In the genomic region with DNA sequence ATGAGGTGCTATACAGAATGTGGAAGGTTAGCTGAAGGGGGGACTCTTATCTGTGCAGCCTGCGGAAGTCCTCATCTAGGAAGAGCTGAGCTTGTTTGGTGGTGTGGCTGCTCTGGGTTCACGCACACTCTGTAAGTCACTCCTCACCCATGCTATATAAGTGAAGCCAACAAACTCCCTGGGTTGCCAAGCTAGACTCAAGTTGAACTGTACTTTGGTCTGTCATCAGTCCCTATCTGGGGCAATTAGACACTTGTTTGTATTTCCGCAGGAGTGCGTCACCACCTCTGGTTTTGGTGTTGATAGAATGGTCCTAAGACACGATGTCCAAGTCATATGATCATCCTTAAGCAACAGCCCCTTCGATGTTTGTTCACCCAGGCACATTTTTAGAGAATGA, we compare ENCODE assay signal across 26 mouse cellular contexts. TPM values are rescaled to one million over a fixed set of nuclear protein-coding genes. Genes with fewer than 3 reads are reported as not detected.
DNase-seq lines count a peak whose midpoint lies in the region; ATAC-seq and TF ChIP-seq lines count a peak whose summit lies in the region.
"Had no signal": no experiment of that assay in that cellular context is flagged by ENCODE, and none has a peak within 500 bp of the region (broad histone marks: within the 10 kb centered on the region; RNA-seq: fewer than 3 reads in every experiment).

No protein-coding gene starts in this region.

- TF ChIP-seq RAD21 in MEL (IDR thresholded peaks at IDR 0.05; ENCODE audit: low read depth, low read length), result no peak

- peaks cover 19% of the 10 kb centered on the region for H3K36me3 ChIP-seq in liver, adult 2 months (ENCODE audit: control insufficient read depth, insufficient read depth, low read length)
- no peaks in the 10 kb centered on the region for H3K36me3 ChIP-seq in liver, embryonic 12.5 days
- H3K36me3 ChIP-seq in MEL (ENCODE audit: control insufficient read depth in 1 of 2, insufficient read depth in 2 of 2, low read length in 2 of 2), result no peaks in the 10 kb centered on the region
- H3K36me3 ChIP-seq in intestine, embryonic 15.5 days, result no peaks in the 10 kb centered on the region
- no peaks in the 10 kb centered on the region for H3K36me3 ChIP-seq in hindbrain, embryonic 16.5 days (ENCODE audit: control insufficient read depth, insufficient read depth, low read length)
- H3K36me3 ChIP-seq: embryonic facial prominence, embryonic 12.5 days; embryonic facial prominence, embryonic 15.5 days; hindbrain, embryonic 15.5 days had no signal

- ATAC-seq in liver, embryonic 12.5 days, result no peak
- ATAC-seq in intestine, embryonic 15.5 days, result peak; percentile 87
- ATAC-seq in monocyte, adult 5-6 weeks (replicated peaks; ENCODE audit: insufficient number of reproducible peaks, low FRiP score, low TSS enrichment, poor library complexity, severe bottlenecking), result 0 out of 2 replicates have a peak, but pooled peaks have one; percentile 3
- ATAC-seq in hindbrain, embryonic 16.5 days, result no peak; the same call in 1 of the 2 replicates
- ATAC-seq: activated CD4-positive, CD25-positive, alpha-beta regulatory T cell, adult 4 months; CD4-positive, CD25-positive, alpha-beta regulatory T cell, adult 4 months; forebrain, embryonic 14.5 days; forebrain, postnatal 0 days had no signal

- no peak overlapping the region for H3K4me2 ChIP-seq in liver, embryonic 12.5 days
- H3K4me2 ChIP-seq in intestine, embryonic 15.5 days (replicated peaks), result no peak overlapping the region
- no peak overlapping the region for H3K4me2 ChIP-seq in hindbrain, embryonic 16.5 days (ENCODE audit: low read length)
- H3K4me2 ChIP-seq: embryonic facial prominence, embryonic 12.5 days; embryonic facial prominence, embryonic 15.5 days; heart, embryonic 11.5 days; hindbrain, embryonic 15.5 days had no signal

- H3K27ac ChIP-seq in liver, adult 2 months (replicated peaks; ENCODE audit: insufficient read depth, low read depth, low read length), result no peak overlapping the region
- H3K27ac ChIP-seq in liver, embryonic 12.5 days, result no peak overlapping the region
- no peak overlapping the region for H3K27ac ChIP-seq in MEL (ENCODE audit: control insufficient read depth, low read depth, low read length)
- no peak overlapping the region for H3K27ac ChIP-seq in intestine, embryonic 15.5 days
- H3K27ac ChIP-seq in hindbrain, embryonic 16.5 days (ENCODE audit: low read depth, low read length), result no peak overlapping the region
- H3K27ac ChIP-seq: embryonic facial prominence, embryonic 12.5 days; embryonic facial prominence, embryonic 15.5 days; gastrocnemius, adult 2 months; hindbrain, embryonic 15.5 days had no signal

- no peaks in the 10 kb centered on the region for H3K9me3 ChIP-seq in liver, embryonic 12.5 days (replicated peaks)
- no peaks in the 10 kb centered on the region for H3K9me3 ChIP-seq in MEL (replicated peaks; ENCODE audit: insufficient read depth, low read length)
- H3K9me3 ChIP-seq in intestine, embryonic 15.5 days, result no peaks in the 10 kb centered on the region
- H3K9me3 ChIP-seq in hindbrain, embryonic 16.5 days (ENCODE audit: control insufficient read depth, low read length), result no peaks in the 10 kb centered on the region
- H3K9me3 ChIP-seq: embryonic facial prominence, embryonic 12.5 days; embryonic facial prominence, embryonic 15.5 days; hindbrain, embryonic 15.5 days had no signal

- TF ChIP-seq CTCF in liver, adult 2 months (IDR thresholded peaks at IDR 0.05; ENCODE audit: low read depth, low read length), result no peak
- no peak for TF ChIP-seq CTCF in MEL (IDR thresholded peaks at IDR 0.05 in 2 of 3, conservative IDR thresholded peaks at IDR 0.05 in 1 of 3; ENCODE audit: control insufficient read depth in 1 of 3, insufficient read depth in 1 of 3, low read depth in 2 of 3, low read length in 3 of 3, poor library complexity in 1 of 3, severe bottlenecking in 1 of 3)

- no peak for TF ChIP-seq EP300 in MEL (IDR thresholded peaks at IDR 0.05; ENCODE audit: low read depth in 1 of 2, low read length in 2 of 2)

- peak; percentile 89 for DNase-seq in liver, adult 2 months (ENCODE audit: extremely low read depth, low read depth, low spot score)
- DNase-seq in MEL (ENCODE audit: low read depth, low spot score), result no peak
- DNase-seq in adrenal gland, postnatal 25 days, result no peak
- DNase-seq in right cerebral cortex, postnatal 36 days (ENCODE audit: low spot score in 2 of 2), result no peak
- DNase-seq: adrenal gland, adult 8-10 months; cerebellum, adult 11 months; cerebellum, adult 2 months; cerebellum, adult 9-11 months; cerebellum, postnatal 25 days; forebrain, postnatal 0 days; gastrocnemius, adult 2 months; gastrocnemius, postnatal 14 days; heart, adult 11 months; heart, postnatal 10 days; heart, postnatal 36 days had no signal

- H3K79me2 ChIP-seq in liver, adult 2 months (ENCODE audit: control insufficient read depth, insufficient read depth, low read length), result no peaks in the 10 kb centered on the region
- no peaks in the 10 kb centered on the region for H3K79me2 ChIP-seq in MEL (ENCODE audit: control insufficient read depth, insufficient read depth, low read length, poor library complexity)

- no peak overlapping the region for H3K9ac ChIP-seq in liver, adult 2 months (ENCODE audit: low read depth, low read length)
- no peak overlapping the region for H3K9ac ChIP-seq in liver, embryonic 12.5 days
- H3K9ac ChIP-seq in MEL (ENCODE audit: control insufficient read depth, low read depth, low read length, poor library complexity, severe bottlenecking), result no peak overlapping the region
- no peak overlapping the region for H3K9ac ChIP-seq in intestine, embryonic 15.5 days
- no peak overlapping the region for H3K9ac ChIP-seq in hindbrain, embryonic 16.5 days (ENCODE audit: low read depth, low read length)
- H3K9ac ChIP-seq: embryonic facial prominence, embryonic 12.5 days; embryonic facial prominence, embryonic 15.5 days; forebrain, postnatal 0 days; hindbrain, embryonic 15.5 days had no signal

- no peak overlapping the region for H3K4me3 ChIP-seq in liver, adult 2 months (ENCODE audit: insufficient read depth, low read depth, low read length)
- H3K4me3 ChIP-seq in liver, embryonic 12.5 days, result no peak overlapping the region
- H3K4me3 ChIP-seq in MEL (ENCODE audit: control insufficient read depth in 1 of 2, insufficient read depth in 1 of 2, low read depth in 2 of 2, low read length in 2 of 2), result no peak overlapping the region
- H3K4me3 ChIP-seq in intestine, embryonic 15.5 days (replicated peaks), result no peak overlapping the region
- H3K4me3 ChIP-seq in hindbrain, embryonic 16.5 days (ENCODE audit: low read length), result no peak overlapping the region
- H3K4me3 ChIP-seq: embryonic facial prominence, embryonic 12.5 days; embryonic facial prominence, embryonic 15.5 days; gastrocnemius, adult 2 months; hindbrain, embryonic 15.5 days had no signal

- TF ChIP-seq POLR2A in liver, adult 2 months (IDR thresholded peaks at IDR 0.05; ENCODE audit: extremely low read depth, insufficient read depth, low read length), result no peak
- TF ChIP-seq POLR2A in MEL (IDR thresholded peaks at IDR 0.05; ENCODE audit: control insufficient read depth in 1 of 2, insufficient read depth in 1 of 2, low read depth in 1 of 2, low read length in 2 of 2, poor library complexity in 1 of 2), result no peak

- 29% methylated on average over 6 of the region's 6 CpGs for WGBS in liver, adult 2 months
- 67% methylated on average over 6 of the region's 6 CpGs for WGBS in liver, embryonic 12.5 days (ENCODE audit: insufficient replicate concordance)
- WGBS in intestine, embryonic 15.5 days, result 73% methylated on average over 6 of the region's 6 CpGs
- WGBS in hindbrain, embryonic 16.5 days, result 95% methylated on average over 6 of the region's 6 CpGs

- H3K27me3 ChIP-seq in liver, adult 2 months (ENCODE audit: control insufficient read depth, insufficient read depth, low read length), result no peaks in the 10 kb centered on the region
- no peaks in the 10 kb centered on the region for H3K27me3 ChIP-seq in liver, embryonic 12.5 days (replicated peaks)
- H3K27me3 ChIP-seq in MEL (ENCODE audit: control insufficient read depth in 1 of 2, insufficient read depth in 2 of 2, low read length in 2 of 2), result no peaks in the 10 kb centered on the region; a peak in 1 of 4 replicates
- no peaks in the 10 kb centered on the region for H3K27me3 ChIP-seq in intestine, embryonic 15.5 days (replicated peaks)
- no peaks in the 10 kb centered on the region for H3K27me3 ChIP-seq in hindbrain, embryonic 16.5 days (replicated peaks; ENCODE audit: control insufficient read depth, insufficient read depth, low read length)
- H3K27me3 ChIP-seq: embryonic facial prominence, embryonic 12.5 days; embryonic facial prominence, embryonic 15.5 days; hindbrain, embryonic 15.5 days had no signal

- peaks cover 4% of the 10 kb centered on the region for H3K4me1 ChIP-seq in liver, adult 2 months (ENCODE audit: control insufficient read depth, insufficient read depth, low read length)
- no peaks in the 10 kb centered on the region for H3K4me1 ChIP-seq in liver, embryonic 12.5 days
- H3K4me1 ChIP-seq in MEL (ENCODE audit: control insufficient read depth in 1 of 2, insufficient read depth in 2 of 2, low read length in 2 of 2), result no peaks in the 10 kb centered on the region
- H3K4me1 ChIP-seq in intestine, embryonic 15.5 days (replicated peaks), result no peaks in the 10 kb centered on the region
- no peaks in the 10 kb centered on the region for H3K4me1 ChIP-seq in hindbrain, embryonic 16.5 days (ENCODE audit: control insufficient read depth, insufficient read depth, low read depth, low read length)
- H3K4me1 ChIP-seq: embryonic facial prominence, embryonic 12.5 days; embryonic facial prominence, embryonic 15.5 days; hindbrain, embryonic 15.5 days had no signal

TF ChIP-seq in MEL, 35 proteins besides CTCF, POLR2A, EP300 and RAD21:
- TF ChIP-seq GATA1 (IDR thresholded peaks at IDR 0.05; ENCODE audit: low read depth, low read length) (0 out of 2 replicates have a peak, but pooled peaks have one; percentile 8), NELFE (IDR thresholded peaks at IDR 0.05; ENCODE audit: low read depth, low read length) (no peak)

RNA-seq across cellular contexts. Expression of gene Zfp622, which starts 8.4 kb away (rescaled TPM):
- 15.4 and 16.4 TPM in 2 replicates for total RNA-seq in liver, adult 2 months (2014; rRNA removed)
- polyA plus RNA-seq in liver, adult 2 months (2012; rRNA removed), result 12.2 and 12.8 TPM in 2 replicates
- 25.5 and 25.9 TPM in 2 replicates for polyA plus RNA-seq in liver, embryonic 12.5 days (2016; fragmentation: Nextera tagmentation; extraction: Ambion mirVana)
- 66.8 and 77.2 TPM in 2 replicates for total RNA-seq in MEL (2012; rRNA removed)
- polyA plus RNA-seq in MEL (2012; ENCODE audit: insufficient read depth in 1 of 2, insufficient read length in 2 of 2, low read depth in 1 of 2, low replicate concordance in 2 of 2, missing spikeins in 1 of 2), result 100 to 1,000 TPM in 1 of 2 experiments, not detected in 1; 106 TPM
- polyA plus RNA-seq in intestine, embryonic 15.5 days (2015; fragmentation: Nextera tagmentation; extraction: Ambion mirVana), result 31.8 and 34.9 TPM in 2 replicates
- total RNA-seq in monocyte, adult 5-6 weeks (2017), result 162 to 234 TPM (median 165 TPM) in 3 replicates
- 36.5 and 42.5 TPM in 2 replicates for total RNA-seq in adrenal gland, postnatal 25 days (2021)
- 26.8 and 31.1 TPM in 2 replicates for polyA plus RNA-seq in hindbrain, embryonic 16.5 days (2015; fragmentation: Nextera tagmentation; extraction: Ambion mirVana)

Comparison
In these comparisons a context has a peak if more than half of its experiments do, and no peak if none do; other contexts are left out.
1. ATAC-seq: peak in intestine, embryonic 15.5 days (single experiment) and monocyte, adult 5-6 weeks (single experiment); none in liver, embryonic 12.5 days (single experiment) and hindbrain, embryonic 16.5 days (single experiment).